Mouse (Mus musculus): ENCODE data around the gene Zfp52. TPM values are rescaled to one million over a fixed set of nuclear protein-coding genes. Genes with fewer than 3 reads are reported as not detected.
A peak's percentile ranks its signal among the peaks of the same experiment; 100 is the strongest.

The Zfp52 gene
- polyA plus RNA-seq, 1 experiment from 2014 or later = 1.8 TPM

- peaks cover 1% of the 10 kb centered on the region; the same call in 1 of the 2 replicates for H3K4me1 ChIP-seq (replicated peaks)
- H3K27ac ChIP-seq (replicated peaks) = no peak overlapping the region
- ATAC-seq (ENCODE audit: low read depth) = no peak
- H3K9ac ChIP-seq = no peak overlapping the region
- H3K27me3 ChIP-seq = no peaks in the 10 kb centered on the region
- no peaks in the 10 kb centered on the region for H3K9me3 ChIP-seq
- no peak overlapping the region for H3K4me2 ChIP-seq
- H3K36me3 ChIP-seq = no peaks in the 10 kb centered on the region
- H3K4me3 ChIP-seq = no peak overlapping the region
Observed at GRCm38 (mm10) chr17:21526270-21526669, 9.1 kb upstream of the Zfp52 start.

- H3K36me3 ChIP-seq = no peaks in the 10 kb centered on the region
- no peak overlapping the region for H3K9ac ChIP-seq
- H3K4me1 ChIP-seq (replicated peaks) = peaks cover 24% of the 10 kb centered on the region
- no peaks in the 10 kb centered on the region for H3K27me3 ChIP-seq
- no peak overlapping the region for H3K4me3 ChIP-seq
- H3K9me3 ChIP-seq = no peaks in the 10 kb centered on the region
- H3K4me2 ChIP-seq = no peak overlapping the region
- no peak for ATAC-seq (ENCODE audit: low read depth)
- H3K27ac ChIP-seq (replicated peaks) = no peak overlapping the region
- WGBS = 66% methylated on average over 5 of the region's 5 CpGs
Observed at GRCm38 (mm10) chr17:21530645-21531330, 4.6 kb upstream of the Zfp52 start.

GRCm38 (mm10) chr17:21531621-21532020, 3.7 kb upstream of the Zfp52 start:
- H3K4me1 ChIP-seq (replicated peaks) = peaks cover 26% of the 10 kb centered on the region
- H3K27ac ChIP-seq (replicated peaks) = peak overlapping the region; percentile 95
- H3K27me3 ChIP-seq = no peaks in the 10 kb centered on the region
- ATAC-seq (ENCODE audit: low read depth) = peak; percentile 12; the same call in 1 of the 2 replicates
- no peaks in the 10 kb centered on the region for H3K36me3 ChIP-seq
- 77% methylated on average over 5 of the region's 5 CpGs for WGBS
- peak overlapping the region; percentile 68 for H3K4me2 ChIP-seq
- no peaks in the 10 kb centered on the region for H3K9me3 ChIP-seq
- peak overlapping the region; percentile 80 for H3K4me3 ChIP-seq
- peak overlapping the region; percentile 93 for H3K9ac ChIP-seq

- Histone ChIP-seq H3K4me3 (peak overlapping the region; percentile 80), H3K4me2 (peak overlapping the region; percentile 68), H3K4me1 (replicated peaks) (peaks cover 26% of the 10 kb centered on the region), H3K9ac (peak overlapping the region; percentile 93), H3K9me3 (no peaks in the 10 kb centered on the region), H3K27me3 (no peaks in the 10 kb centered on the region), H3K27ac (replicated peaks) (peak overlapping the region; percentile 95), H3K36me3 (no peaks in the 10 kb centered on the region)
- ATAC-seq (ENCODE audit: low read depth) = peak; percentile 87
- WGBS = under 1% methylated on average over 54 of the region's 54 CpGs
Observed at GRCm38 (mm10) chr17:21532101-21532951, 3.0 kb upstream of the Zfp52 start.

- Histone ChIP-seq H3K4me1 (replicated peaks) (peaks cover 26% of the 10 kb centered on the region), H3K36me3 (no peaks in the 10 kb centered on the region), H3K4me2 (no peak overlapping the region), H3K27ac (replicated peaks) (no peak overlapping the region), H3K9ac (no peak overlapping the region), H3K4me3 (no peak overlapping the region), H3K9me3 (no peaks in the 10 kb centered on the region), H3K27me3 (no peaks in the 10 kb centered on the region)
- no peak for ATAC-seq (ENCODE audit: low read depth)
- 91% methylated on average over 1 of the region's 1 CpGs for WGBS
Observed at GRCm38 (mm10) chr17:21533961-21534360, 1.4 kb upstream of the Zfp52 start.

GRCm38 (mm10) chr17:21534460-21535095, 761 bp upstream of the Zfp52 start:
- ATAC-seq (ENCODE audit: low read depth) = 0 out of 2 replicates have a peak, but pooled peaks have one; percentile 5
- no peak overlapping the region for H3K9ac ChIP-seq
- 21% methylated on average over 4 of the region's 4 CpGs for WGBS
- H3K4me3 ChIP-seq = no peak overlapping the region
- no peaks in the 10 kb centered on the region for H3K9me3 ChIP-seq
- peaks cover 26% of the 10 kb centered on the region for H3K4me1 ChIP-seq (replicated peaks)
- no peaks in the 10 kb centered on the region for H3K36me3 ChIP-seq
- H3K27ac ChIP-seq (replicated peaks) = no peak overlapping the region
- no peaks in the 10 kb centered on the region for H3K27me3 ChIP-seq
- H3K4me2 ChIP-seq = peak overlapping the region; percentile 72; the same call in 1 of the 2 replicates

GRCm38 (mm10) chr17:21536096-21536495, 757 bp downstream of the Zfp52 start:
- peaks cover 26% of the 10 kb centered on the region for H3K4me1 ChIP-seq (replicated peaks)
- H3K4me2 ChIP-seq = peak overlapping the region; percentile 72
- WGBS = 40% methylated on average over 7 of the region's 7 CpGs
- no peak for ATAC-seq (ENCODE audit: low read depth)
- H3K9ac ChIP-seq = peak overlapping the region; percentile 66; the same call in 1 of the 2 replicates
- peak overlapping the region; percentile 44 for H3K4me3 ChIP-seq
- H3K27ac ChIP-seq (replicated peaks) = no peak overlapping the region
- no peaks in the 10 kb centered on the region for H3K9me3 ChIP-seq
- no peaks in the 10 kb centered on the region for H3K36me3 ChIP-seq
- H3K27me3 ChIP-seq = no peaks in the 10 kb centered on the region

GRCm38 (mm10) chr17:21536676-21537075, 1.3 kb downstream of the Zfp52 start:
- 83% methylated on average over 2 of the region's 2 CpGs for WGBS
- Histone ChIP-seq H3K27ac (replicated peaks) (no peak overlapping the region), H3K4me3 (no peak overlapping the region), H3K4me2 (no peak overlapping the region), H3K27me3 (no peaks in the 10 kb centered on the region), H3K4me1 (replicated peaks) (peaks cover 21% of the 10 kb centered on the region), H3K9me3 (no peaks in the 10 kb centered on the region), H3K36me3 (no peaks in the 10 kb centered on the region), H3K9ac (no peak overlapping the region)
- ATAC-seq (ENCODE audit: low read depth) = no peak

GRCm38 (mm10) chr17:21557831-21558230, 22.5 kb downstream of the Zfp52 start:
- H3K36me3 ChIP-seq = peaks cover 8% of the 10 kb centered on the region
- H3K27ac ChIP-seq (replicated peaks) = no peak overlapping the region
- H3K4me3 ChIP-seq = no peak overlapping the region
- H3K27me3 ChIP-seq = no peaks in the 10 kb centered on the region
- no peak overlapping the region for H3K4me2 ChIP-seq
- no peak for ATAC-seq (ENCODE audit: low read depth)
- 92% methylated on average over 2 of the region's 2 CpGs for WGBS
- no peak overlapping the region for H3K9ac ChIP-seq
- no peaks in the 10 kb centered on the region for H3K4me1 ChIP-seq (replicated peaks)
- H3K9me3 ChIP-seq = no peaks in the 10 kb centered on the region

- peak overlapping the region; percentile 87 for H3K9ac ChIP-seq
- 8% methylated on average over 5 of the region's 5 CpGs for WGBS
- peak; percentile 88 for ATAC-seq (ENCODE audit: low read depth)
Observed at GRCm38 (mm10) chr17:21566220-21566619, 30.9 kb downstream of the Zfp52 start.

GRCm38 (mm10) chr17:21566728-21567349, 31.5 kb downstream of the Zfp52 start, which contains the start of gene Zfp948:
TSS of gene Zfp948 (plus strand) at chr17:21567008.
- Histone ChIP-seq H3K27me3 (no peaks in the 10 kb centered on the region), H3K4me1 (replicated peaks) (peaks cover 16% of the 10 kb centered on the region), H3K9me3 (no peaks in the 10 kb centered on the region), H3K4me3 (peak within 1 kb of the TSS; percentile 71), H3K27ac (replicated peaks) (peak within 1 kb of the TSS; percentile 93), H3K36me3 (no peaks in the 10 kb centered on the region), H3K4me2 (peak within 1 kb of the TSS; percentile 69), H3K9ac (peak within 1 kb of the TSS; percentile 87)
- peak; percentile 96 for ATAC-seq (ENCODE audit: low read depth)
- 3% methylated on average over 29 of the region's 29 CpGs for WGBS

More at GRCm38 (mm10) chr17:21566220-21566619, 30.9 kb downstream of the Zfp52 start:
- no peaks in the 10 kb centered on the region for H3K36me3 ChIP-seq
- H3K27ac ChIP-seq (replicated peaks) = peak overlapping the region; percentile 93
- H3K9me3 ChIP-seq = no peaks in the 10 kb centered on the region
- peak overlapping the region; percentile 69 for H3K4me2 ChIP-seq
- peaks cover 16% of the 10 kb centered on the region for H3K4me1 ChIP-seq (replicated peaks)
- peak overlapping the region; percentile 71 for H3K4me3 ChIP-seq
- H3K27me3 ChIP-seq = no peaks in the 10 kb centered on the region

All from neural tube, embryonic 13.5 days (tissue).